Mouse (Mus musculus): ENCODE data around the gene Sncg. TPM values are rescaled to one million over a fixed set of nuclear protein-coding genes. Genes with fewer than 3 reads are reported as not detected.
"Not testable (repeated sequence)": the region's sequence is repeated elsewhere in the genome, so short reads cannot be mapped to it uniquely, and the experiment has no call there.

Sncg gene
- polyA plus RNA-seq, 1 experiment from 2014 or later = 2.9 TPM

DNA sequence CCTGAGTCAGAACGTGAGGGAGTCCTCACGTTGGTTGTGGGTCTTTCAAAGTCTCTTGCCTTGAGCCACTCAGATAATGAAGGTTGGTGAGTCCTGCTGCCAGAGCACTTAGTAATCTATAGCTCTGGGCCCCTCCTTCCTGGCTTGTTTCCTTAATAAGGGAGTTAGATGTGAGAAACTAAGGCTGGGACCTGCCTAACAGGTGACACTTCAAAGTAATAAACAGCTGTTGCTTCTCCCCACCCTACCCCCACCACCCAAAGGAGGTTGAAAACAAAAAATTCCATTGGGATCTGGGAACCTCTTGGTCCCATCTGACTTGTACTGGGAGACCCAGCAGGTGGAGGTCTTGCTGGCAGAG, 9.5 kb downstream of the Sncg start:
- ATAC-seq (replicated peaks) = no peak
- WGBS = 96% methylated on average over 2 of the region's 2 CpGs
- no peak overlapping the region for H3K27ac ChIP-seq (replicated peaks)
- H3K9ac ChIP-seq (replicated peaks) = no peak overlapping the region
- no peaks in the 10 kb centered on the region for H3K27me3 ChIP-seq
- H3K4me2 ChIP-seq (replicated peaks) = no peak overlapping the region
- H3K4me1 ChIP-seq = peaks cover 16% of the 10 kb centered on the region
- no peaks in the 10 kb centered on the region for H3K36me3 ChIP-seq
- H3K4me3 ChIP-seq = no peak overlapping the region
- no peaks in the 10 kb centered on the region for H3K9me3 ChIP-seq

DNA sequence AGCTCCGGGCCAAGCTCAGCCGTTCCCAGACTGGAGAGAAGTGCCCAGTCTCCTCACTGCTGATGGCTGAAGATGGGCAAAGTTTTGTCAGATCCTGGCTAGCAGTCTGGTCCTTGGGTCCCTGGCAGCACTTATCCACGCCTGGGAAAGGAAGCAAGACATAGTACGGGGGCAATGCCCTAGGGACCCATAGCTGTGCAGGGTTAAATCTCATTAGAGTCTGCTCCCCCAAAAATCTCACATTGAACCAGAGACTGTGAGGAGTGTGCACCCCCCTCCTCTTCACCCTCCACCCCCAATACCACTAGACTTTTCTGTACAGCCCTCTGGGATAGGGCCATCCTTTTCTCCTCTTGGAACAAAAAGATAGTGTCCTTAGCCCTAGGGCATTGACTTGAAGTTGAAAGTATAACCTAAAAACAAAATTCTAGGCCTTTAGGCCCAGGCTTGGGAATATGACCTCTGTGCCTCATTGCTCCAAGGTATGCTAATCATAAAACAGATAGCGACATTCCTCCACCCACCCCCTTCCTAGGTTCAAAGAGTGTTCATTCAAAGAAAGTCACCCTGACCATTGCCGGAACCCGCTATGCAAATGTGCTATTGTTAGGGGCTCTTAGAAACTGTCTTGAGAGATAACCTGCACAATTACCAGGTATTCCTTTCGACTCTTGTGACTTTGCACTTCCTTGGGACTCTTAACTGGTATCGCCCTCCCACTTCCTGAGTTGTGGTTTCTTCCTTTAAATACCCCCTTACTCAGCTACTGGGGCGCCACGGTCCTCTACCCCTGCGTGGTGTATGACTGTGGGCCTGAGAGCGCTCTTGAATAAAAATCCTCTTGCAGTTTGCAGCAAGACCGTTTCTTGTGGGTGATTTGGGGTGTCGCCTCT, 10.1 kb downstream of the Sncg start:
- Histone ChIP-seq H3K4me3 (peak overlapping the region; percentile 46), H3K4me1 (peaks cover 16% of the 10 kb centered on the region), H3K4me2 (replicated peaks) (peak overlapping the region; percentile 86), H3K27ac (replicated peaks) (peak overlapping the region; percentile 12; the same call in 1 of the 2 replicates), H3K9ac (replicated peaks) (peak overlapping the region; percentile 64)
- ATAC-seq (replicated peaks) = peak; percentile 34
- H3K36me3 ChIP-seq, H3K9me3 ChIP-seq, H3K27me3 ChIP-seq: not testable (repeated sequence)
- WGBS = 75% methylated on average over 15 of the region's 15 CpGs

DNA sequence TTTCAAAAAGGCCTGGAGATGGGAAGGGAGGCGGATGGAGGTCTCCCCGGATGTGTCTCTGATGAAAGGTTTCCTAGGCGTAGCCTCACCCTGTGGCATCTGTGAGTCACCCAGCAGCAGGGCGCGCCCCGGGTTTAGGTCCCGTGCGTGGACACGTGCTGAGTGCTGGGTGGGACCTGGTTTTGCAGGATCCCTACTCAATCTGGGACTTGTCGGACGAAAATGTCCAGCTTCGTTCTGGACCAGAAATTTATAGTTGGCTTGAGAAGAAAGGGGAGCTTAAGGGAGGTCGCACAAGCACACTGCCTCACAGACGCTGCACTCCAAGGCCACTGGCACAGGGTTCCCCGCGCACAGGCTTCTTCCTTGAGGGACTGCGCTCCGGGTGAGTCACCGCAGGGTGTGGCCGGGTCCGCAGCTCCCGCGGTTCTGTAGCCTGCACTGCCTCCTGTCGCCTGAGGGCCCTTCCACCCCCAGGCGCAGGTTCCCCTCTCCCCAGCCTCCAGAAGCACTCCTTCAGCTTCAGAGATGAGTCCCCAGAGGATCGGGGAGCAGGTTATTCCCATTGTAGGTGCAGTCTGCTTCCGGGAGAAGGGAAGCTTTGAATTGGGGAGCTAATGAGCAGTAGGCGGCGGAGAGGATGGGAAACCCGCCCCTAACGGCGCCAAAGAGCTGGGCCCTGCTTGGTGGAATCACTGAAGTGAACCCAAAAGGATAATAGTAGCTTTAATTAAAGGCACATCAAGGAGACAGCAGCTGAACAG, 10.9 kb downstream of the Sncg start:
- no peaks in the 10 kb centered on the region for H3K36me3 ChIP-seq
- peak overlapping the region; percentile 12; the same call in 1 of the 2 replicates for H3K27ac ChIP-seq (replicated peaks)
- ATAC-seq (replicated peaks) = peak; percentile 87
- H3K27me3 ChIP-seq = no peaks in the 10 kb centered on the region
- WGBS = 1% methylated on average over 32 of the region's 32 CpGs
- H3K9ac ChIP-seq (replicated peaks) = peak overlapping the region; percentile 64
- peak overlapping the region; percentile 86 for H3K4me2 ChIP-seq (replicated peaks)
- peak overlapping the region; percentile 46 for H3K4me3 ChIP-seq
- H3K4me1 ChIP-seq = peaks cover 16% of the 10 kb centered on the region
- no peaks in the 10 kb centered on the region for H3K9me3 ChIP-seq

DNA sequence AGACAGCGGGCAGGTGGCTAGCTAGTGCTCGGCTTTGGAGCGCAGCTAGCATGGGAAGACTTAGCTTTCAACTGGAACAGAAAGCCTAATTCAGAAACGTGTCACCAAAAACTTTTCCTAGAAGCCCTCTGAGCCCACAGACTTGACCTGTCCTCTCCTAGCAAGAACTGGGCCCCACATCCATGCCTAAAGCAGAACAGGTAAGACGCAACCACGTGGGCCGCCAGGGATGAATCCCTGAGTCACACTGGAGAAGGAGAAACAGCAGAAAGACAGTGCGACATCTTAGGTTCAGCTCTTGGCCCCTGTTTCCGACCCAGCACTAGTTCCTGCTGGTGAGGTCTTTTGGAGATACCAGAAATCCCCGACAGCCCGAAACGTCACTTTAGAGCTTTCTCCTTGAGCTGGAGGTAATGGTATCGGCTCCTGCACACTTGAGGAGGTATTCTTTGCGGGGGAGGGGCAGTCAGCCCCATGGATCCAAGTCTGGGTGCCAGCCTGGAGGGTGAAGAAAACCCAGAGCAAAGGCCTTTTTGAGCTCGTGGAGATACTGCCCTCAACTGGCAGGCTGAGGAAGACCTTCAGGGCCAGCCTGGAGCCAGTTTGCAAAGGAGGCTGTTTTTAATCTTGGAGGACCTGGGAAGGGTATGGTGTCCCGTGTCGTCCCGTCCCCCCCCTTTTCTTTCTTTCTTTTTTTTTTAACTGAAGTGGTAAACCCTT, 11.7 kb downstream of the Sncg start:
- Histone ChIP-seq H3K27ac (replicated peaks) (no peak overlapping the region; the same call in 1 of the 2 replicates), H3K36me3 (no peaks in the 10 kb centered on the region), H3K9me3 (no peaks in the 10 kb centered on the region), H3K4me2 (replicated peaks) (peak overlapping the region; percentile 86), H3K4me1 (peaks cover 16% of the 10 kb centered on the region), H3K9ac (replicated peaks) (peak overlapping the region; percentile 64), H3K27me3 (no peaks in the 10 kb centered on the region), H3K4me3 (peak overlapping the region; percentile 46)
- ATAC-seq (replicated peaks) = peak; percentile 72
- WGBS = 34% methylated on average over 18 of the region's 18 CpGs

- 87% methylated on average over 4 of the region's 4 CpGs for WGBS
- Histone ChIP-seq H3K9ac (replicated peaks) (no peak overlapping the region), H3K9me3 (no peaks in the 10 kb centered on the region), H3K27me3 (no peaks in the 10 kb centered on the region), H3K36me3 (no peaks in the 10 kb centered on the region), H3K27ac (replicated peaks) (no peak overlapping the region), H3K4me2 (replicated peaks) (no peak overlapping the region), H3K4me3 (no peak overlapping the region), H3K4me1 (peaks cover 16% of the 10 kb centered on the region)
- no peak for ATAC-seq (replicated peaks)
These were observed 12.5 kb downstream of the Sncg start for GRCm38 (mm10) chr14:34362135-34362534.

- ATAC-seq (replicated peaks) = no peak
- Histone ChIP-seq H3K9ac (replicated peaks) (no peak overlapping the region), H3K27me3 (no peaks in the 10 kb centered on the region), H3K36me3 (no peaks in the 10 kb centered on the region), H3K4me2 (replicated peaks) (no peak overlapping the region), H3K27ac (replicated peaks) (no peak overlapping the region), H3K4me3 (no peak overlapping the region), H3K9me3 (no peaks in the 10 kb centered on the region), H3K4me1 (peaks cover 16% of the 10 kb centered on the region)
- WGBS = 41% methylated on average over 6 of the region's 6 CpGs
These were observed 14.3 kb downstream of the Sncg start for GRCm38 (mm10) chr14:34360251-34360650.

DNA sequence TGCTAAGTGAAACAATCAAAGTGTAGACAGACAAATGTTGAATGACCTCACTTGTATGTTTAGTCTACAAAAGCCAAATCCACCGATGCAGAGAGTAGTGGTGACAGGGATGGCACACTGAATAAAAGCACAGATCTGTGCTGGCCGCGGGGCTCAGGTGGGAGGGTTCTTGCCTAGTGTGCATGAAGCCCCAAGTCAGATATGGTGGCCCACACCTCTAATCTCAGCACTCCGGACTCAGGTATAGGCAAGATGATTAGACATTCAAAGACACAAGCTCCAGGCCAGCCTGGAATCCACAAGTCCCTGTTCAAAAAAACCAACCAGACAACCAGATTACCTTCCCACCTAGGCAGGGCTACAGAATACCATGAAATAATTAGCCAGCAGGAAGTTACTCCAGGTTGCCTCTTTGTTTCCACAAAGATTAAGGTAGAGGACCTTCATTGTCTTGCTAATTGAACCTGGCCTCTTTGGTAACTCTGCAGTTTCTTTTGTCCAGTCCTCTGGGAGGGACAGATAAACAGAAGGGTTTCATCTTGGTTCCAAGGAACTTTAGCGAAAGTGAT, 14.8 kb downstream of the Sncg start:
- H3K4me1 ChIP-seq = peaks cover 16% of the 10 kb centered on the region
- no peaks in the 10 kb centered on the region for H3K36me3 ChIP-seq
- no peaks in the 10 kb centered on the region for H3K27me3 ChIP-seq
- 25% methylated on average over 5 of the region's 5 CpGs for WGBS
- H3K4me2 ChIP-seq (replicated peaks) = no peak overlapping the region
- ATAC-seq (replicated peaks) = no peak
- H3K9ac ChIP-seq (replicated peaks) = no peak overlapping the region
- no peak overlapping the region for H3K4me3 ChIP-seq
- H3K27ac ChIP-seq (replicated peaks) = no peak overlapping the region
- H3K9me3 ChIP-seq = no peaks in the 10 kb centered on the region

- Histone ChIP-seq H3K4me1 (no peaks in the 10 kb centered on the region), H3K27me3 (no peaks in the 10 kb centered on the region), H3K9me3 (no peaks in the 10 kb centered on the region), H3K36me3 (no peaks in the 10 kb centered on the region), H3K4me3 (no peak overlapping the region), H3K4me2 (replicated peaks) (no peak overlapping the region), H3K27ac (replicated peaks) (no peak overlapping the region), H3K9ac (replicated peaks) (no peak overlapping the region)
- 73% methylated on average over 7 of the region's 7 CpGs for WGBS
- ATAC-seq (replicated peaks) = no peak
These were observed 16.7 kb downstream of the Sncg start for GRCm38 (mm10) chr14:34357671-34358455.

DNA sequence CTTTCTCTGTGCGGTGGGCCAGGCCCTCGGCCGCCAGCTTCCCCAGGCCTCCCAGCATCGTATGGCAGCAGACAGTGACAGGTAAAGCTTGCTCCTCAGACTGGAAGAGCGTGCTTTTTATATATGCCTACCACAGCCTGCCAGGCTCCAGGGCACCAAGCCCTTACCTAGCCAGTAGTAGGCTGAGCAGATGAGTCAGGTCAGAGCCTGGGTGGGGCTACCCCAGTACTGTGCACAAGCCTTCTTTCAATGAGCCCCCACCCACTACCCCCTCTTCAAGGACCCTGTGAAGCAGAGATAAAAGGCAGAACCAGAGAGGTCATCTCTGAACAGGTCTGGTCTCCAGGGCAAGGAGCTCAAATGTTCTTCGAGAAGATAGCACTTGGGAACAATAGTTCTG, 19.3 kb downstream of the Sncg start, which contains the start of gene Fam25c:
TSS of gene Fam25c (minus strand) at position 133 of the 400 bp plus-strand sequence.
- no peaks in the 10 kb centered on the region for H3K36me3 ChIP-seq
- no peak within 1 kb of the TSS for H3K27ac ChIP-seq (replicated peaks)
- H3K4me3 ChIP-seq = no peak within 1 kb of the TSS
- H3K9me3 ChIP-seq = no peaks in the 10 kb centered on the region
- 87% methylated on average over 6 of the region's 6 CpGs for WGBS
- peak; percentile 51; the same call in 1 of the 2 replicates for ATAC-seq (replicated peaks)
- no peak within 1 kb of the TSS for H3K9ac ChIP-seq (replicated peaks)
- no peaks in the 10 kb centered on the region for H3K27me3 ChIP-seq
- H3K4me2 ChIP-seq (replicated peaks) = no peak within 1 kb of the TSS
- no peaks in the 10 kb centered on the region for H3K4me1 ChIP-seq

DNA sequence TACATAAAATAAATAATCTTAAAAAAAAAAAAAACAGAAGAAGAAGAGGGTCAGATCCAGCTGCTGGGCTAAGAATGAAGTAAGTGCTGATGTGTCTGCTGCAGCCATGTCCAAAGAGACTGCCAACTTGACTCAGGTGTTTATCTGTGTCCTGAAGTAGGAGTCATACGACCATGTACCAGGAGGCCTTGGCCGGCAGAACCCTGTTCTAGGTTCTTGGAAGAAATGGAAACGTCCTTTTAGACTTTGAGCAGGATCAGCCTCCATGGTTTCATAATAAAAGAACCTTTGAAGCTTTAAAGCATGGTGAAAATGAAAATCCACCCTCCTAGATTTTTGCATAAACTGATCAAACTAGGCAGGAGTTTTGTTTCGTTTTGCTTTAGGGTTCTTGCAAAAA, 20.1 kb downstream of the Sncg start:
- Histone ChIP-seq H3K4me1 (no peaks in the 10 kb centered on the region), H3K27ac (replicated peaks) (no peak overlapping the region), H3K9ac (replicated peaks) (no peak overlapping the region), H3K4me2 (replicated peaks) (no peak overlapping the region), H3K9me3 (no peaks in the 10 kb centered on the region), H3K4me3 (no peak overlapping the region), H3K27me3 (no peaks in the 10 kb centered on the region), H3K36me3 (no peaks in the 10 kb centered on the region)
- 85% methylated on average over 4 of the region's 4 CpGs for WGBS
- no peak for ATAC-seq (replicated peaks)

- no peaks in the 10 kb centered on the region for H3K9me3 ChIP-seq
- 84% methylated on average over 3 of the region's 3 CpGs for WGBS
- no peaks in the 10 kb centered on the region for H3K4me1 ChIP-seq
- no peak overlapping the region for H3K27ac ChIP-seq (replicated peaks)
- no peaks in the 10 kb centered on the region for H3K27me3 ChIP-seq
- H3K4me3 ChIP-seq = no peak overlapping the region
- no peak for ATAC-seq (replicated peaks)
- no peak overlapping the region for H3K9ac ChIP-seq (replicated peaks)
- no peaks in the 10 kb centered on the region for H3K36me3 ChIP-seq
- H3K4me2 ChIP-seq (replicated peaks) = no peak overlapping the region
These were observed 21.3 kb downstream of the Sncg start for GRCm38 (mm10) chr14:34353326-34353725.

Data from forebrain, embryonic 15.5 days (tissue).